Mouse (Mus musculus) small intestine, adult 2 months (tissue): ENCODE results near the gene Eml6.

ENCODE experiments used
- CTCF ChIP-seq: fragments of 200-500 bp; IDR thresholded peaks from 2 replicates; pipeline ENCODE4 v1.5.1; 2012; ENCODE audit warnings: low read depth, mild to moderate bottlenecking, control low read depth, inconsistent platforms, low read length, moderate library complexity, mixed read lengths; ENCODE audit not compliant: insufficient replicate concordance, insufficient read length; ENCODE audit errors: extremely low read depth
- POLR2A ChIP-seq: fragments of 200-500 bp; IDR thresholded peaks from 2 replicates; pipeline ENCODE4 v1.6.1; 2012; ENCODE audit warnings: low read depth, mild to moderate bottlenecking, control low read depth, inconsistent platforms, low read length, moderate library complexity

- no peak for TF ChIP-seq CTCF
- TF ChIP-seq POLR2A, result no peak
These were observed 210.2 kb downstream of the Eml6 start for GRCm38 (mm10) chr11:29815670-29816069.
